Mouse (Mus musculus): Measurements from ENCODE around the gene Gucd1. TPM values are rescaled to one million over a fixed set of nuclear protein-coding genes. Genes with fewer than 3 reads are reported as not detected.
A peak's percentile ranks its signal among the peaks of the same experiment; 100 is the strongest.

Gene Gucd1
- polyA plus RNA-seq, 1 experiment from 2014 or later: 46.9 TPM

GRCm38 (mm10) chr10:75318206-75318605 lies 199.6 kb downstream of the Gucd1 start:
- H3K4me3 ChIP-seq (ENCODE audit: low read length): peak overlapping the region; percentile 46; the same call in 1 of the 2 replicates
- H3K9ac ChIP-seq (ENCODE audit: low read depth, low read length): peak overlapping the region; percentile 34; the same call in 1 of the 2 replicates
- H3K36me3 ChIP-seq (ENCODE audit: control insufficient read depth, insufficient read depth, low read length): no peaks in the 10 kb centered on the region
- peaks cover 20% of the 10 kb centered on the region for H3K4me1 ChIP-seq (ENCODE audit: control insufficient read depth, insufficient read depth, low read length)
- no peak for ATAC-seq (ENCODE audit: low FRiP score, low TSS enrichment)
- 84% methylated on average over 6 of the region's 6 CpGs for WGBS
- peak overlapping the region; percentile 68 for H3K4me2 ChIP-seq (replicated peaks; ENCODE audit: low read depth, low read length)
- H3K27ac ChIP-seq (ENCODE audit: low read depth, low read length): no peak overlapping the region
- peaks cover 19% of the 10 kb centered on the region for H3K27me3 ChIP-seq (ENCODE audit: control insufficient read depth, insufficient read depth, low read length)
- H3K9me3 ChIP-seq (ENCODE audit: control insufficient read depth, low read length): no peaks in the 10 kb centered on the region

GRCm38 (mm10) chr10:75316908-75317761 lies 200.6 kb downstream of the Gucd1 start:
- Histone ChIP-seq H3K27me3 (ENCODE audit: control insufficient read depth, insufficient read depth, low read length) (peaks cover 19% of the 10 kb centered on the region), H3K36me3 (ENCODE audit: control insufficient read depth, insufficient read depth, low read length) (no peaks in the 10 kb centered on the region), H3K4me1 (ENCODE audit: control insufficient read depth, insufficient read depth, low read length) (peaks cover 20% of the 10 kb centered on the region), H3K27ac (ENCODE audit: low read depth, low read length) (peak overlapping the region; percentile 37; the same call in 1 of the 2 replicates), H3K4me3 (ENCODE audit: low read length) (peak overlapping the region; percentile 46), H3K4me2 (replicated peaks; ENCODE audit: low read depth, low read length) (peak overlapping the region; percentile 68), H3K9ac (ENCODE audit: low read depth, low read length) (peak overlapping the region; percentile 55), H3K9me3 (ENCODE audit: control insufficient read depth, low read length) (no peaks in the 10 kb centered on the region)
- ATAC-seq (ENCODE audit: low FRiP score, low TSS enrichment): peak; percentile 68
- WGBS: under 1% methylated on average over 69 of the region's 81 CpGs

- Histone ChIP-seq H3K4me2 (replicated peaks; ENCODE audit: low read depth, low read length) (peak within 1 kb of the TSS; percentile 68), H3K4me1 (ENCODE audit: control insufficient read depth, insufficient read depth, low read length) (peaks cover 20% of the 10 kb centered on the region), H3K27me3 (ENCODE audit: control insufficient read depth, insufficient read depth, low read length) (peaks cover 19% of the 10 kb centered on the region), H3K36me3 (ENCODE audit: control insufficient read depth, insufficient read depth, low read length) (peaks cover 2% of the 10 kb centered on the region), H3K9me3 (ENCODE audit: control insufficient read depth, low read length) (no peaks in the 10 kb centered on the region), H3K27ac (ENCODE audit: low read depth, low read length) (peak within 1 kb of the TSS; percentile 37; the same call in 1 of the 2 replicates), H3K9ac (ENCODE audit: low read depth, low read length) (peak within 1 kb of the TSS; percentile 55), H3K4me3 (ENCODE audit: low read length) (peak within 1 kb of the TSS; percentile 46)
- no peak for ATAC-seq (ENCODE audit: low FRiP score, low TSS enrichment)
- WGBS: 0% methylated on average over 3 of the region's 4 CpGs
Observed at GRCm38 (mm10) chr10:75316872-75316907, 201.1 kb downstream of the Gucd1 start, which contains the start of gene Adora2a. Gene Adora2a, plus strand, starts transcription at chr10:75316877.

- ATAC-seq (ENCODE audit: low FRiP score, low TSS enrichment): peak; percentile 58
- peaks cover 19% of the 10 kb centered on the region for H3K27me3 ChIP-seq (ENCODE audit: control insufficient read depth, insufficient read depth, low read length)
- H3K9me3 ChIP-seq (ENCODE audit: control insufficient read depth, low read length): no peaks in the 10 kb centered on the region
- no peak overlapping the region for H3K27ac ChIP-seq (ENCODE audit: low read depth, low read length)
- peak overlapping the region; percentile 68 for H3K4me2 ChIP-seq (replicated peaks; ENCODE audit: low read depth, low read length)
- WGBS: 2% methylated on average over 9 of the region's 9 CpGs
- peak overlapping the region; percentile 46 for H3K4me3 ChIP-seq (ENCODE audit: low read length)
- H3K36me3 ChIP-seq (ENCODE audit: control insufficient read depth, insufficient read depth, low read length): peaks cover 4% of the 10 kb centered on the region
- peaks cover 20% of the 10 kb centered on the region for H3K4me1 ChIP-seq (ENCODE audit: control insufficient read depth, insufficient read depth, low read length)
- H3K9ac ChIP-seq (ENCODE audit: low read depth, low read length): peak overlapping the region; percentile 55; the same call in 1 of the 2 replicates
Observed at GRCm38 (mm10) chr10:75316472-75316871, 201.3 kb downstream of the Gucd1 start.

GRCm38 (mm10) chr10:75315756-75316155 lies 202.0 kb downstream of the Gucd1 start:
- H3K9me3 ChIP-seq (ENCODE audit: control insufficient read depth, low read length): no peaks in the 10 kb centered on the region
- H3K4me1 ChIP-seq (ENCODE audit: control insufficient read depth, insufficient read depth, low read length): peaks cover 20% of the 10 kb centered on the region
- H3K4me2 ChIP-seq (replicated peaks; ENCODE audit: low read depth, low read length): no peak overlapping the region
- H3K9ac ChIP-seq (ENCODE audit: low read depth, low read length): no peak overlapping the region
- H3K27ac ChIP-seq (ENCODE audit: low read depth, low read length): no peak overlapping the region
- peaks cover 19% of the 10 kb centered on the region for H3K27me3 ChIP-seq (ENCODE audit: control insufficient read depth, insufficient read depth, low read length)
- H3K4me3 ChIP-seq (ENCODE audit: low read length): no peak overlapping the region
- no peak for ATAC-seq (ENCODE audit: low FRiP score, low TSS enrichment)
- peaks cover 11% of the 10 kb centered on the region for H3K36me3 ChIP-seq (ENCODE audit: control insufficient read depth, insufficient read depth, low read length)
- 74% methylated on average over 8 of the region's 8 CpGs for WGBS

- H3K9me3 ChIP-seq (ENCODE audit: control insufficient read depth, low read length): no peaks in the 10 kb centered on the region
- 47% methylated on average over 6 of the region's 6 CpGs for WGBS
- peaks cover 16% of the 10 kb centered on the region for H3K27me3 ChIP-seq (ENCODE audit: control insufficient read depth, insufficient read depth, low read length)
- H3K9ac ChIP-seq (ENCODE audit: low read depth, low read length): no peak overlapping the region
- H3K36me3 ChIP-seq (ENCODE audit: control insufficient read depth, insufficient read depth, low read length): peaks cover 25% of the 10 kb centered on the region
- peaks cover 20% of the 10 kb centered on the region for H3K4me1 ChIP-seq (ENCODE audit: control insufficient read depth, insufficient read depth, low read length)
- no peak overlapping the region for H3K4me3 ChIP-seq (ENCODE audit: low read length)
- H3K27ac ChIP-seq (ENCODE audit: low read depth, low read length): no peak overlapping the region
- ATAC-seq (ENCODE audit: low FRiP score, low TSS enrichment): peak; percentile 26; the same call in 1 of the 2 replicates
- H3K4me2 ChIP-seq (replicated peaks; ENCODE audit: low read depth, low read length): no peak overlapping the region
Observed at GRCm38 (mm10) chr10:75314190-75314980, 203.4 kb downstream of the Gucd1 start.

- WGBS: 71% methylated on average over 7 of the region's 7 CpGs
- Histone ChIP-seq H3K27ac (ENCODE audit: low read depth, low read length) (no peak overlapping the region), H3K9me3 (ENCODE audit: control insufficient read depth, low read length) (no peaks in the 10 kb centered on the region), H3K4me1 (ENCODE audit: control insufficient read depth, insufficient read depth, low read length) (peaks cover 20% of the 10 kb centered on the region), H3K27me3 (ENCODE audit: control insufficient read depth, insufficient read depth, low read length) (peaks cover 4% of the 10 kb centered on the region; the same call in 1 of the 2 replicates), H3K9ac (ENCODE audit: low read depth, low read length) (no peak overlapping the region), H3K4me3 (ENCODE audit: low read length) (no peak overlapping the region), H3K36me3 (ENCODE audit: control insufficient read depth, insufficient read depth, low read length) (peaks cover 44% of the 10 kb centered on the region), H3K4me2 (replicated peaks; ENCODE audit: low read depth, low read length) (no peak overlapping the region)
- ATAC-seq (ENCODE audit: low FRiP score, low TSS enrichment): no peak
Observed at GRCm38 (mm10) chr10:75312361-75312760, 205.4 kb downstream of the Gucd1 start.

GRCm38 (mm10) chr10:75307130-75307529 lies 210.6 kb downstream of the Gucd1 start:
- H3K27ac ChIP-seq (ENCODE audit: low read depth, low read length): no peak overlapping the region
- H3K4me2 ChIP-seq (replicated peaks; ENCODE audit: low read depth, low read length): no peak overlapping the region
- ATAC-seq (ENCODE audit: low FRiP score, low TSS enrichment): no peak
- no peak overlapping the region for H3K9ac ChIP-seq (ENCODE audit: low read depth, low read length)
- H3K4me3 ChIP-seq (ENCODE audit: low read length): no peak overlapping the region
- no peaks in the 10 kb centered on the region for H3K9me3 ChIP-seq (ENCODE audit: control insufficient read depth, low read length)
- H3K27me3 ChIP-seq (ENCODE audit: control insufficient read depth, insufficient read depth, low read length): no peaks in the 10 kb centered on the region
- H3K36me3 ChIP-seq (ENCODE audit: control insufficient read depth, insufficient read depth, low read length): peaks cover 64% of the 10 kb centered on the region
- 0 out of 2 replicates have a peak, but pooled peaks cover 5% of the 10 kb centered on the region for H3K4me1 ChIP-seq (ENCODE audit: control insufficient read depth, insufficient read depth, low read length)
- WGBS: 89% methylated on average over 7 of the region's 7 CpGs

- peaks cover 7% of the 10 kb centered on the region; the same call in 1 of the 2 replicates for H3K4me1 ChIP-seq (ENCODE audit: control insufficient read depth, insufficient read depth, low read length)
- 30% methylated on average over 6 of the region's 6 CpGs for WGBS
- no peak overlapping the region for H3K4me2 ChIP-seq (replicated peaks; ENCODE audit: low read depth, low read length)
- peak; percentile 67; the same call in 1 of the 2 replicates for ATAC-seq (ENCODE audit: low FRiP score, low TSS enrichment)
- H3K36me3 ChIP-seq (ENCODE audit: control insufficient read depth, insufficient read depth, low read length): peaks cover 46% of the 10 kb centered on the region
- no peak overlapping the region for H3K4me3 ChIP-seq (ENCODE audit: low read length)
- H3K27ac ChIP-seq (ENCODE audit: low read depth, low read length): peak overlapping the region; percentile 8; the same call in 1 of the 2 replicates
- no peaks in the 10 kb centered on the region for H3K27me3 ChIP-seq (ENCODE audit: control insufficient read depth, insufficient read depth, low read length)
- H3K9me3 ChIP-seq (ENCODE audit: control insufficient read depth, low read length): no peaks in the 10 kb centered on the region
- no peak overlapping the region for H3K9ac ChIP-seq (ENCODE audit: low read depth, low read length)
Observed at GRCm38 (mm10) chr10:75304413-75304812, 213.4 kb downstream of the Gucd1 start.

Data from kidney, embryonic 14.5 days (tissue).